Mouse (Mus musculus): ENCODE results near the gene Tmem30b.
"Not testable (repeated sequence)": the region's sequence is repeated elsewhere in the genome, so short reads cannot be mapped to it uniquely, and the experiment has no call there.

Gene Tmem30b

GRCm38 (mm10) chr12:73546086-73546711, at the start of gene Tmem30b:
Tmem30b (minus strand) TSS chr12:73546392.
- DNase-seq (ENCODE audit: low spot score in 2 of 2) = no peak

GRCm38 (mm10) chr12:73595226-73595625, 49.0 kb upstream of the Tmem30b start:
- DNase-seq (ENCODE audit: low spot score in 2 of 2) = no peak

- DNase-seq (ENCODE audit: low spot score in 2 of 2) = no peak
These were observed 48.1 kb upstream of the Tmem30b start for GRCm38 (mm10) chr12:73594177-73594745.

- no peak for DNase-seq (ENCODE audit: low spot score in 2 of 2)
These were observed 47.0 kb upstream of the Tmem30b start for GRCm38 (mm10) chr12:73593021-73593798.

- no peak for DNase-seq (ENCODE audit: low spot score in 2 of 2)
These were observed 45.4 kb upstream of the Tmem30b start for GRCm38 (mm10) chr12:73591625-73592024.

- DNase-seq (ENCODE audit: low spot score in 2 of 2) = no peak
These were observed 44.6 kb upstream of the Tmem30b start for GRCm38 (mm10) chr12:73590627-73591276.

GRCm38 (mm10) chr12:73587262-73587661, 41.1 kb upstream of the Tmem30b start:
- DNase-seq (ENCODE audit: low spot score in 2 of 2) = no peak

- no peak for DNase-seq (ENCODE audit: low spot score in 2 of 2)
These were observed 39.7 kb upstream of the Tmem30b start for GRCm38 (mm10) chr12:73585850-73586249.

GRCm38 (mm10) chr12:73585241-73585801, 39.1 kb upstream of the Tmem30b start:
- DNase-seq (ENCODE audit: low spot score in 2 of 2) = no peak

- peak in 1 of 2 experiments; percentile 51 for DNase-seq (ENCODE audit: low spot score in 2 of 2)
These were observed 38.5 kb upstream of the Tmem30b start, which contains the start of gene Prkch for GRCm38 (mm10) chr12:73584610-73585240. Prkch (plus strand) TSS chr12:73584796.

GRCm38 (mm10) chr12:73583813-73584609, 37.8 kb upstream of the Tmem30b start:
- DNase-seq (ENCODE audit: low spot score in 2 of 2) = no peak

GRCm38 (mm10) chr12:73583318-73583717, 37.1 kb upstream of the Tmem30b start:
- no peak for DNase-seq (ENCODE audit: low spot score in 2 of 2)

- DNase-seq (ENCODE audit: low spot score in 2 of 2) = no peak
These were observed 34.6 kb upstream of the Tmem30b start for GRCm38 (mm10) chr12:73580811-73581210.

- no peak for DNase-seq (ENCODE audit: low spot score in 2 of 2)
These were observed 31.9 kb upstream of the Tmem30b start for GRCm38 (mm10) chr12:73578141-73578540.

GRCm38 (mm10) chr12:73574632-73575031, 28.4 kb upstream of the Tmem30b start:
- DNase-seq (ENCODE audit: low spot score in 2 of 2) = no peak

- no peak for DNase-seq (ENCODE audit: low spot score in 2 of 2)
These were observed 19.4 kb upstream of the Tmem30b start for GRCm38 (mm10) chr12:73565620-73565969.

- no peak for DNase-seq (ENCODE audit: low spot score in 2 of 2)
These were observed 18.8 kb upstream of the Tmem30b start for GRCm38 (mm10) chr12:73564795-73565619.

- no peak for DNase-seq (ENCODE audit: low spot score in 2 of 2)
These were observed 18.0 kb upstream of the Tmem30b start for GRCm38 (mm10) chr12:73564176-73564575.

- not testable (repeated sequence) for DNase-seq (ENCODE audit: low spot score in 2 of 2)
These were observed 16.9 kb upstream of the Tmem30b start for GRCm38 (mm10) chr12:73563122-73563521.

GRCm38 (mm10) chr12:73560091-73560490, 13.9 kb upstream of the Tmem30b start:
- no peak for DNase-seq (ENCODE audit: low spot score in 2 of 2)
